Mouse (Mus musculus) testis, adult 2 months (tissue): ENCODE measurements around the gene Usp39.

Experiments used
- CTCF ChIP-seq: fragments of 200-500 bp; IDR thresholded peaks from 2 replicates; pipeline ENCODE4 v1.5.1; 2012; ENCODE audit warnings: low read depth, mild to moderate bottlenecking, inconsistent platforms, low read length, moderate library complexity; ENCODE audit not compliant: control insufficient read depth, insufficient read depth, insufficient replicate concordance
- POLR2A ChIP-seq: fragments of 200-500 bp; IDR thresholded peaks from 2 replicates; pipeline ENCODE4 v1.6.1; 2012; ENCODE audit warnings: low read depth, mild to moderate bottlenecking, inconsistent platforms, low read length, moderate library complexity; ENCODE audit not compliant: control insufficient read depth

DNA sequence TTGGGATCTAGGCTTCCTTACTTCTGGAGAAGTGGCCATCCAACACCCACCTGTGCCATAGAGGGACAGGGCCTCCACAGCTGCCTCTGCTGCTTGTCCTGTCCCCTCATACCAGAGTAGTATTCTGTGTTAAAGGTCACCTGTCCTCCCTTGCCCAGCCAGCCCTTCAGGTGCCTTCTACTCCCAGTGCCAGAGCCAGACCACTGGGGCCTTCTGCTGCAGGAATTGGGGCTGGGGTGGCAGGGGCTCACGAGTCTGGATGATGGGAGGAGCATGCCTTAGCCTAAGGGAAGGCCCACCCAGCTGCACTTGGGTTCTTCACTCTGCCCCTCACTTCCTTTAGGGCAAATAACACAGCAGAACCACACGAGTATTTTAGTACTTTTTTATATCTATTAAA, 14.4 kb upstream of the Usp39 start:
- no peak for TF ChIP-seq POLR2A
- TF ChIP-seq CTCF: no peak
